Mouse (Mus musculus) testis, adult 2 months (tissue): ENCODE data around the gene Gm49601.

Experiments
- CTCF ChIP-seq: fragments of 200-500 bp; IDR thresholded peaks from 2 replicates; pipeline ENCODE4 v1.5.1; 2012; ENCODE audit warnings: low read depth, mild to moderate bottlenecking, inconsistent platforms, low read length, moderate library complexity; ENCODE audit not compliant: control insufficient read depth, insufficient read depth, insufficient replicate concordance
- POLR2A ChIP-seq: fragments of 200-500 bp; IDR thresholded peaks from 2 replicates; pipeline ENCODE4 v1.6.1; 2012; ENCODE audit warnings: low read depth, mild to moderate bottlenecking, inconsistent platforms, low read length, moderate library complexity; ENCODE audit not compliant: control insufficient read depth

- TF ChIP-seq CTCF (no peak), POLR2A (no peak)
These were observed 45.1 kb downstream of the Gm49601 start for GRCm38 (mm10) chr16:18581050-18581622.
